Mouse (Mus musculus) CD4-positive, CD25-positive, alpha-beta regulatory T cell, adult 9 weeks (primary cell): Measurements from ENCODE around the gene Rpp38. TPM values are rescaled to one million over a fixed set of nuclear protein-coding genes. Genes with fewer than 3 reads are reported as not detected.

Experiments
- polyA plus RNA-seq: library from polyadenylated mRNA; unstranded; fragments of 100-300 nt; shearing (Covaris generic); gene quantifications from one replicate; pipeline ENCODE4 v1.2.1, GENCODE M21; 2017

The Rpp38 gene
- 24.1 TPM for polyA plus RNA-seq

DNA sequence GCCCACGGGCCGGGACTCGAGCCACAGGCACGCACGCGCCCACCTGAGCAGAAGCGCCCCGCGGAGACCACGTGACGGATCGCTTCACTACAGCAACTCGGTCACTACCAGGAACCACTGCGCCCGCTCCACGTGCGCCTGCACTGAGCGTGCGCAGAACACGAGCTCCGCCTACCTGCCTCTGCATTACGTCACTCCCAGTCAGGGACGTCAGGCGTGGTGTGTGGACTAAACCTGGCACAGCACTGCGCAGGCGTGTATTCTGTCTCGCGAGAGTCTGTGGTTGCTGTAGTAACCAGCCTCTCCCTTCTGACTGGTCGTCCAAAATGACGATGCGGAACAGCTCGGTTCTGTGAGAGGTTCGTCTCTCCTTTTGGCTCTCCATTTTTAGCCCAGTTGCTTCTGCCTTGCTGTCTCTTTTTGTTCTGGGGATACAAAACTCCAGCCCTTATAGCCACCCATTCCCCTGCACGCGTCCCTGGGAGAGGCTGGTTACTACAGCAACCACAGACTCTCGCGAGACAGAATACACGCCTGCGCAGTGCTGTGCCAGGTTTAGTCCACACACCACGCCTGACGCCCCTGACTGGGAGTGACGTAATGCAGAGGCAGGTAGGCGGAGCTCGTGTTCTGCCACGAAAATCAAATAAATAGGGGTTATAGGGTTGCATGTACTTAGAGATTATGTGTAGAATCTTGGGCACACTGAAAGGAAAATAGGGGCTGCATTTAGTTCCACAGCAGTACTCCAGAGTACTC, at the start of gene Rpp38:
Gene Rpp38, minus strand, starts transcription at position 160 of the 759 bp plus-strand sequence.

DNA sequence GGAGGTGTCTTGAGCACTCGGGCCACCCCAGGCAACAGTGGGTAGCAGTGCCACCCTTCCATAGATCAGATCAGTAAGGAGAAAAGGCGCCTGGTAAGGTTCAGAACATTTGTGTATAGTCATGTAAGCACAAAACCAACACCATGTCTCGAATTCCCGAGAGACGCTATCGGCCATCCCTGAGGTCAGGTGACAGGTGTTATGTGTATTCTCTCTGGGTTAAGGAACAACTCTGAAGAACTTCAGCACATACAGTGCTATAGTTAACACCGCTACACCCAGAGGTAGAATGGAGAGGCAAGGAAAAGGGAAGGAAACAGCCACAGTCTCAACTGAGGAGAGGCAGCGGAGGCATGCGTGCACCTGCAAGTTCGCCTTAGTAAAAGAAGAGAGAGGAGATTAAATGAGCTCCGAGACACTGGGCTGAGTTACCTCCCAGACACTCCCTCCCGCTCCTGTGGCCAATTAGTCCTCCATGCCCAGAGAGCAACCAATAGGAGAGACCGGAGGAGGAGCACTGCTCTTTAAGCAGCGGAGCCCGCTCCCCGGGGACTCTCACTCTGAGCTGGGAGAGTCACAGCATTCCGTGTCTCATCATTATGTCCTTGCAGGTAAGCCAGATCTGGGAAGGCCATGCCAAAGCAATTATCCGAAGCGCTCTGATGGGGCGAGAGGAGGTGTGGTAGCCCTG, 3.3 kb upstream of the Rpp38 start, which contains the start of gene Acbd7:
Gene Acbd7, plus strand, starts transcription at position 558 of the 691 bp plus-strand sequence.

DNA sequence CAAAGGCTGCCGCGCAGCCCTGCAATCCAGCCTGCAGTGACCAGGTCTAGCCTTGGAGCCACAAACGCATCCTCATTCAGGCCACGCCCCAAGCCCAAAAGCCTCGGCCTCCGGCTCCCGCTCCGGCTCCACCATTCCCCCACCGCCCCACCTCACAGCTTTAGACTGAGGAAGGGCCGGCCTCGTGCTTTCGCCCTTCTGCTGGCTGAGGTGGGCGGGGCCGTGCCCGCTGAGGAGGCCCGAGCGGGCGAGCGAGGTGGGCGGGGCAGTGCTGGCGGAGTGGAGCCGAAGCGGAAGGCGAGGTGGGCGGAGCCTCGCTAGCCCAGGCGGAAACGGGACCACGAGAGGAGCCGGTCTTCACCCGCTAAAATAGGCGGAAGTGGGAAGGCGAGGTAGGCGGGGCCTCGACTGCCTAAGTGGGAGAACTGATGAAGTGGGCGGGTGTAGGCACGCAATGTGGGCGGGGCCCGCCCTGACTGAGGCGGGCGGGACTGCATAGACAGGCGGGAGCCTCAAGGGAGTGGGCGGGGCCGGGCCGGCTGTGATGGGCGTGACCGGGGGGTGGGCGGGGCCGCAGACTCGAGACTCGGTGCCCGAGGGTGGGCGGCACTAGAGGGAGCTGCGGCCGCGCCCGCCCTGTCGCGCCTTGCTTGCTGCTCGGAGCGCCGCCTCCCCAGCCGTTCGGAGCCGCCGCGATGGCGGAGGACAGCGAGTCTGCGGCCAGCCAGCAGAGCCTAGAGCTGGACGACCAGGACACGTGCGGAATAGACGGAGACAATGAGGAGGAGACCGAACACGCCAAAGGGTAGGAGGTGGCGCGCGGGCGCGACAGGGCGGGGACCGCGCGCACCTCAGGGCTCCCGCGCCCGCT, 48.6 kb downstream of the Rpp38 start, which contains the start of gene Nmt2:
Gene Nmt2, plus strand, starts transcription at position 611 of the 871 bp plus-strand sequence.

Other genes starting within 250 kb of the Rpp38 start
- gene Fam171a1, start 218.4 kb downstream of the Rpp38 start, polyA plus RNA-seq: not detected
- gene Nmt2, start 48.4 kb downstream of the Rpp38 start, polyA plus RNA-seq: 13.2 TPM
- gene Acbd7, start 3.5 kb upstream of the Rpp38 start, polyA plus RNA-seq: not detected
- not detected for gene Olah, start 64.6 kb upstream of the Rpp38 start, polyA plus RNA-seq
- not detected for gene Meig1, start 90.0 kb upstream of the Rpp38 start, polyA plus RNA-seq
- 22.8 TPM for gene Dclre1c, start 91.5 kb upstream of the Rpp38 start, polyA plus RNA-seq
- gene Suv39h2, start 142.4 kb upstream of the Rpp38 start, polyA plus RNA-seq: 0.50 TPM
- 6.8 TPM for gene Gm45902, start 180.1 kb upstream of the Rpp38 start, polyA plus RNA-seq
- 129 TPM for gene Hspa14, start 180.2 kb upstream of the Rpp38 start, polyA plus RNA-seq
- 0.96 TPM for gene Cdnf, start 180.4 kb upstream of the Rpp38 start, polyA plus RNA-seq
- gene Fam107b, start 237.8 kb upstream of the Rpp38 start, polyA plus RNA-seq: 403 TPM